Mouse (Mus musculus) urinary bladder, postnatal 25 days (tissue): ENCODE measurements around the gene Hscb.

Source experiments
- DNase-seq: peaks from one replicate; pipeline ENCODE4 v3.0.0; 2022; ENCODE audit warnings: low spot score

Gene Hscb

GRCm38 (mm10) chr5:110781529-110782238 lies 57.9 kb downstream of the Hscb start:
- no peak for DNase-seq

GRCm38 (mm10) chr5:110780761-110781528 lies 58.6 kb downstream of the Hscb start:
- no peak for DNase-seq

GRCm38 (mm10) chr5:110779998-110780760 lies 59.4 kb downstream of the Hscb start, which contains the start of gene Pus1:
Gene Pus1, minus strand, starts transcription at chr5:110780659.
- DNase-seq = peak; percentile 97

- DNase-seq = no peak
Measured at GRCm38 (mm10) chr5:110779276-110779997, 60.1 kb downstream of the Hscb start.
